Mouse (Mus musculus): ENCODE measurements at regions not wholly inside any gene's neighbourhood (a gene's known extent, or its start where the extent isn't known, plus 50 kb on each side); places are given as distances from the start of the nearest gene placed in this dataset.

GRCm38 (mm10) chrX:51294797-51295506 lies 88.6 kb upstream of the Mbnl3 start:
- DNase-seq (ENCODE audit: low read depth, low spot score) = no peak

- no peak for DNase-seq (ENCODE audit: low read depth, low spot score)
Measured at GRCm38 (mm10) chrX:51292310-51292709, 86.0 kb upstream of the Mbnl3 start.

GRCm38 (mm10) chrX:51278270-51278669 lies 71.9 kb upstream of the Mbnl3 start:
- peak; percentile 58 for DNase-seq (ENCODE audit: low read depth, low spot score)

GRCm38 (mm10) chrX:51264746-51265145 lies 58.4 kb upstream of the Mbnl3 start:
- no peak for DNase-seq (ENCODE audit: low read depth, low spot score)
